Mouse (Mus musculus) monocyte, adult 2 months (primary cell): Measurements from ENCODE around the gene Fam207a.

Experiments
- DNase-seq, 2 experiments: peaks; one replicate each; pipeline ENCODE4 v3.0.0; 2022; ENCODE audit warnings: low spot score in 2 of 2, low read depth in 1 of 2

Fam207a gene

GRCm38 (mm10) chr10:77531026-77532019, 15.7 kb upstream of the Fam207a start:
- DNase-seq, result no peak

- peak in 1 of 2 experiments; percentile 78 for DNase-seq
Observed at GRCm38 (mm10) chr10:77530140-77530539, 14.6 kb upstream of the Fam207a start, which contains the start of gene Itgb2. Gene Itgb2, plus strand, starts transcription at chr10:77530252.

- DNase-seq, result no peak
Observed at GRCm38 (mm10) chr10:77528634-77529033, 13.0 kb upstream of the Fam207a start.

- no peak for DNase-seq
Observed at GRCm38 (mm10) chr10:77526488-77526887, 10.9 kb upstream of the Fam207a start.

- no peak for DNase-seq
Observed at GRCm38 (mm10) chr10:77523321-77523720, 7.7 kb upstream of the Fam207a start.

- DNase-seq, result no peak
Observed at GRCm38 (mm10) chr10:77522746-77523145, 7.2 kb upstream of the Fam207a start.

GRCm38 (mm10) chr10:77522021-77522731, 6.6 kb upstream of the Fam207a start:
- DNase-seq, result peak in 1 of 2 experiments; percentile 34

GRCm38 (mm10) chr10:77520497-77520896, 4.9 kb upstream of the Fam207a start:
- no peak for DNase-seq

GRCm38 (mm10) chr10:77519191-77519590, 3.6 kb upstream of the Fam207a start:
- DNase-seq, result peak in 1 of 2 experiments; percentile 57

GRCm38 (mm10) chr10:77517801-77518200, 2.2 kb upstream of the Fam207a start:
- DNase-seq, result no peak

GRCm38 (mm10) chr10:77517066-77517620, 1.6 kb upstream of the Fam207a start:
- peak in 1 of 2 experiments; percentile 64 for DNase-seq

- DNase-seq, result no peak
Observed at GRCm38 (mm10) chr10:77516379-77516951, 880 bp upstream of the Fam207a start.

- DNase-seq, result no peak
Observed at GRCm38 (mm10) chr10:77510225-77510982, 5.2 kb downstream of the Fam207a start.

GRCm38 (mm10) chr10:77509403-77510187, 6.0 kb downstream of the Fam207a start:
- DNase-seq, result peak in 1 of 2 experiments; percentile 46

- DNase-seq, result no peak
Observed at GRCm38 (mm10) chr10:77508744-77509143, 6.8 kb downstream of the Fam207a start.

- no peak for DNase-seq
Observed at GRCm38 (mm10) chr10:77507779-77508178, 7.8 kb downstream of the Fam207a start.

GRCm38 (mm10) chr10:77506961-77507577, 8.5 kb downstream of the Fam207a start:
- DNase-seq, result no peak

GRCm38 (mm10) chr10:77506526-77506925, 9.1 kb downstream of the Fam207a start:
- DNase-seq, result no peak

- no peak for DNase-seq
Observed at GRCm38 (mm10) chr10:77504143-77504542, 11.4 kb downstream of the Fam207a start.
